Mouse (Mus musculus) intestine, embryonic 15.5 days (tissue): ENCODE data around the gene Gpr34. TPM values are rescaled to one million over a fixed set of nuclear protein-coding genes. Genes with fewer than 3 reads are reported as not detected.

Experiments
- ATAC-seq: fragments of 200-750 bp; cut with Nextera tagmentation; 2 replicates; pipeline ENCODE4 v1.8.0; 2017; ENCODE audit warnings: moderate TSS enrichment, moderate library complexity
- H3K27ac ChIP-seq: fragments of 300-500 bp; sonication (generic); 2 replicates; pipeline ENCODE4 v1.5.1; 2015; ENCODE audit warnings: mild to moderate bottlenecking, inconsistent platforms
- H3K27me3 ChIP-seq: fragments of 300-500 bp; sonication (generic); replicated peaks from 2 replicates; pipeline ENCODE4 v1.6.1; 2015; ENCODE audit warnings: inconsistent platforms
- H3K36me3 ChIP-seq: fragments of 300-500 bp; sonication (generic); 2 replicates; pipeline ENCODE4 v1.6.1; 2015; ENCODE audit warnings: inconsistent platforms
- H3K4me1 ChIP-seq: fragments of 300-500 bp; sonication (generic); replicated peaks from 2 replicates; pipeline ENCODE4 v1.6.1; 2015; ENCODE audit warnings: inconsistent platforms
- H3K4me2 ChIP-seq: fragments of 300-500 bp; sonication (generic); replicated peaks from 2 replicates; pipeline ENCODE4 v1.6.1; 2015; ENCODE audit warnings: mild to moderate bottlenecking, inconsistent platforms
- H3K4me3 ChIP-seq: fragments of 300-500 bp; sonication (generic); replicated peaks from 2 replicates; pipeline ENCODE4 v1.5.1; 2015; ENCODE audit warnings: inconsistent platforms
- H3K9ac ChIP-seq: fragments of 300-500 bp; sonication (generic); 2 replicates; pipeline ENCODE4 v1.6.1; 2015; ENCODE audit warnings: inconsistent platforms
- H3K9me3 ChIP-seq: fragments of 300-500 bp; sonication (generic); 2 replicates; pipeline ENCODE4 v1.6.1; 2016; ENCODE audit warnings: inconsistent platforms
- WGBS: fragments of 180-500 bp; shearing (Covaris S2); methylation state at CpG from one replicate; pipeline ENCODE4 v1.1.7; 2015; 5-methylcytosine and 5-hydroxymethylcytosine counted together
- polyA plus RNA-seq: library from polyadenylated mRNA; unstranded; fragments of >200 nt; fragmentation: Nextera tagmentation; extraction: Ambion mirVana; gene quantifications from 2 replicates; pipeline ENCODE4 v1.2.1, GENCODE M21; 2015

Gene Gpr34
- polyA plus RNA-seq, 1 experiment from 2014 or later: 1.9 TPM

DNA sequence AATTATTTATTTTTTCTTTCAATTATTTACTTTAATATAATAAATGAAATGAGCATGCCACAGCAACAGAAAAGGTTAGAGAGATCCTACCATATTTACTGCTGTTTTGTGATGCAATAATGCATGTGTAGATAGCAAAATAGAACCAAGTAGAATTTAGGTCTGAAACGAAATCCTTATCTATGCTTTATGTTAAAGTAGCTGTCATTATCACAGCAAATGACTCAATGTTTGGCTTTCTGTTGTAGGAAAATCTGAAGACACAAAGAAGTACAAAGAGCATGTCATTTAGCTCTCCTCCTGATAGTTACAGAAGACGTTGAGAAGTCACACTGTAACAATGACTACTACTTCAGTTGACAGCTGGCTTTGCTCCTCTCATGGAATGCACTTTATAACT, 7.0 kb downstream of the Gpr34 start:
- Histone ChIP-seq H3K4me2 (no peak overlapping the region), H3K4me3 (no peak overlapping the region), H3K4me1 (no peaks in the 10 kb centered on the region), H3K27ac (no peak overlapping the region), H3K36me3 (no peaks in the 10 kb centered on the region), H3K9ac (no peak overlapping the region), H3K9me3 (no peaks in the 10 kb centered on the region), H3K27me3 (no peaks in the 10 kb centered on the region)
- ATAC-seq: no peak
- 47% methylated on average over 2 of the region's 2 CpGs for WGBS

- Histone ChIP-seq H3K27me3 (no peaks in the 10 kb centered on the region), H3K9ac (no peak overlapping the region), H3K27ac (no peak overlapping the region), H3K36me3 (no peaks in the 10 kb centered on the region), H3K4me1 (no peaks in the 10 kb centered on the region), H3K4me2 (no peak overlapping the region), H3K9me3 (no peaks in the 10 kb centered on the region), H3K4me3 (no peak overlapping the region)
- WGBS: 71% methylated on average over 2 of the region's 2 CpGs
- no peak for ATAC-seq
These were observed 20.0 kb downstream of the Gpr34 start for GRCm38 (mm10) chrX:13651889-13652288.

DNA sequence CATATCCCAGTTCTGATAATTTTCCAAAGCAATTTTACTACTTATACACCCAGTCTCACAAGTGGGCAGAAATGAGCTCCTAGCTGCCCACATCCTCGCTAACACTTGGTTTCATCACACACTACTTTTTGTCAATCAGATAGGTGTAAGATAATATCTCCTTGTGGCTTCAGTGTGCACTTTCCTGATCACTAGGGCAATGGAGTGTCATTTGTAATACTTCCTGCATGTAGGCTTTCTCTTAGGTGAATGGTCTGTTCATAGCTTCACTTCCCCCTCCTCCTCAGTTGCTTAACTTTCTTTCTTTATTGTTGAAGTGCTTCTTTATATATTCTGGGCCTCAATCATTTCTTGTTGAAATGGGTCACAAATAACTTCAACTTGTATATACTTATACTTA, 20.4 kb downstream of the Gpr34 start:
- Histone ChIP-seq H3K9me3 (no peaks in the 10 kb centered on the region), H3K27ac (no peak overlapping the region), H3K4me2 (no peak overlapping the region), H3K4me1 (no peaks in the 10 kb centered on the region), H3K36me3 (no peaks in the 10 kb centered on the region), H3K4me3 (no peak overlapping the region), H3K9ac (no peak overlapping the region), H3K27me3 (no peaks in the 10 kb centered on the region)
- WGBS: 81% methylated on average over 1 of the region's 1 CpGs
- ATAC-seq: no peak

GRCm38 (mm10) chrX:13655005-13655421, 23.1 kb downstream of the Gpr34 start:
- Histone ChIP-seq H3K9ac (no peak overlapping the region), H3K27ac (no peak overlapping the region), H3K9me3 (no peaks in the 10 kb centered on the region), H3K36me3 (no peaks in the 10 kb centered on the region), H3K4me1 (no peaks in the 10 kb centered on the region), H3K4me2 (no peak overlapping the region), H3K4me3 (no peak overlapping the region), H3K27me3 (no peaks in the 10 kb centered on the region)
- no peak for ATAC-seq
- 82% methylated on average over 3 of the region's 3 CpGs for WGBS

- no peaks in the 10 kb centered on the region for H3K27me3 ChIP-seq
- no peaks in the 10 kb centered on the region for H3K36me3 ChIP-seq
- H3K4me3 ChIP-seq: no peak overlapping the region
- no peaks in the 10 kb centered on the region for H3K9me3 ChIP-seq
- 86% methylated on average over 6 of the region's 6 CpGs for WGBS
- H3K4me1 ChIP-seq: no peaks in the 10 kb centered on the region
- no peak overlapping the region for H3K4me2 ChIP-seq
- ATAC-seq: no peak
- H3K27ac ChIP-seq: no peak overlapping the region
- no peak overlapping the region for H3K9ac ChIP-seq
These were observed 24.0 kb downstream of the Gpr34 start for GRCm38 (mm10) chrX:13655906-13656305.

- Histone ChIP-seq H3K27me3 (no peaks in the 10 kb centered on the region), H3K4me1 (no peaks in the 10 kb centered on the region), H3K4me2 (no peak overlapping the region), H3K9me3 (no peaks in the 10 kb centered on the region), H3K9ac (no peak overlapping the region), H3K4me3 (no peak overlapping the region), H3K36me3 (no peaks in the 10 kb centered on the region), H3K27ac (no peak overlapping the region)
- WGBS: 4% methylated on average over 1 of the region's 1 CpGs
- ATAC-seq: no peak
These were observed 24.8 kb downstream of the Gpr34 start for GRCm38 (mm10) chrX:13656721-13657120.

- Histone ChIP-seq H3K9me3 (no peaks in the 10 kb centered on the region), H3K9ac (no peak overlapping the region), H3K4me1 (no peaks in the 10 kb centered on the region), H3K27me3 (no peaks in the 10 kb centered on the region), H3K27ac (no peak overlapping the region), H3K4me3 (no peak overlapping the region), H3K4me2 (no peak overlapping the region), H3K36me3 (no peaks in the 10 kb centered on the region)
- no peak for ATAC-seq
- WGBS: 76% methylated on average over 3 of the region's 3 CpGs
These were observed 26.8 kb downstream of the Gpr34 start for GRCm38 (mm10) chrX:13658616-13659140.

GRCm38 (mm10) chrX:13659201-13659890, 27.5 kb downstream of the Gpr34 start:
- Histone ChIP-seq H3K27ac (no peak overlapping the region), H3K27me3 (no peaks in the 10 kb centered on the region), H3K9ac (no peak overlapping the region), H3K4me2 (no peak overlapping the region), H3K4me3 (no peak overlapping the region), H3K9me3 (no peaks in the 10 kb centered on the region), H3K36me3 (no peaks in the 10 kb centered on the region), H3K4me1 (no peaks in the 10 kb centered on the region)
- no peak for ATAC-seq
- WGBS: 75% methylated on average over 4 of the region's 4 CpGs

GRCm38 (mm10) chrX:13661063-13661462, 29.2 kb downstream of the Gpr34 start, which contains the start of gene Gpr82:
TSS of gene Gpr82 (plus strand) at chrX:13661363.
- H3K27me3 ChIP-seq: no peaks in the 10 kb centered on the region
- no peak within 1 kb of the TSS for H3K4me2 ChIP-seq
- H3K9ac ChIP-seq: no peak within 1 kb of the TSS
- H3K4me3 ChIP-seq: no peak within 1 kb of the TSS
- H3K36me3 ChIP-seq: no peaks in the 10 kb centered on the region
- ATAC-seq: no peak
- no peaks in the 10 kb centered on the region for H3K9me3 ChIP-seq
- no peaks in the 10 kb centered on the region for H3K4me1 ChIP-seq
- H3K27ac ChIP-seq: no peak within 1 kb of the TSS
- WGBS: 93% methylated on average over 5 of the region's 5 CpGs

GRCm38 (mm10) chrX:13668867-13669266, 37.0 kb downstream of the Gpr34 start:
- Histone ChIP-seq H3K36me3 (no peaks in the 10 kb centered on the region), H3K4me3 (no peak overlapping the region), H3K27me3 (no peaks in the 10 kb centered on the region), H3K4me2 (no peak overlapping the region), H3K9me3 (no peaks in the 10 kb centered on the region), H3K4me1 (no peaks in the 10 kb centered on the region), H3K27ac (no peak overlapping the region), H3K9ac (no peak overlapping the region)
- ATAC-seq: no peak
- WGBS: 78% methylated on average over 5 of the region's 5 CpGs

- no peak overlapping the region for H3K9ac ChIP-seq
- no peak overlapping the region for H3K4me2 ChIP-seq
- H3K27ac ChIP-seq: no peak overlapping the region
- H3K36me3 ChIP-seq: no peaks in the 10 kb centered on the region
- no peak overlapping the region for H3K4me3 ChIP-seq
- WGBS: 74% methylated on average over 3 of the region's 3 CpGs
- H3K27me3 ChIP-seq: no peaks in the 10 kb centered on the region
- no peaks in the 10 kb centered on the region for H3K9me3 ChIP-seq
- H3K4me1 ChIP-seq: no peaks in the 10 kb centered on the region
- ATAC-seq: no peak
These were observed 38.5 kb downstream of the Gpr34 start for GRCm38 (mm10) chrX:13670342-13670741.

- Histone ChIP-seq H3K4me1 (no peaks in the 10 kb centered on the region), H3K27me3 (no peaks in the 10 kb centered on the region), H3K36me3 (no peaks in the 10 kb centered on the region), H3K4me3 (no peak overlapping the region), H3K27ac (no peak overlapping the region), H3K9ac (no peak overlapping the region), H3K9me3 (no peaks in the 10 kb centered on the region), H3K4me2 (no peak overlapping the region)
- 88% methylated on average over 3 of the region's 3 CpGs for WGBS
- no peak for ATAC-seq
These were observed 41.1 kb downstream of the Gpr34 start for GRCm38 (mm10) chrX:13673001-13673400.

DNA sequence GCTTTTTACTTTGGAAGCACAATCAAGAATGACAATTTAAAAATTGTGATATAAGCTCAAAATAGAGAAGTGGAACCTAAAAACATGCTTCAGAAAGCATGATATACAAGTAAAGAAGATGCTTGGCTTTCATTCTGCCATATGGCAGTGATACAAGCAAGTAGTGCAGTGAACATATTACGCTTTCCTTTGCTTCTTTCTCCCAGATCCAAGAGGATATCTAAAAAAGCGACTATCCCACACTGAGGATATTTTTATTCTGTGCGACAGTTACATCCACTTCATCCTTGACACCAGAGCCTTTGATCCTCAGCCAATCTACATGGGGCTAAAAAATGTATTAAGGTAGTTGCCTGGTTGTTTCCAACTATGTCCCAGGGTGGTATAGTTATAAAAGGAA, 49.9 kb downstream of the Gpr34 start:
- WGBS: 88% methylated on average over 3 of the region's 3 CpGs
- Histone ChIP-seq H3K4me1 (no peaks in the 10 kb centered on the region), H3K4me3 (no peak overlapping the region), H3K4me2 (no peak overlapping the region), H3K9ac (no peak overlapping the region), H3K36me3 (no peaks in the 10 kb centered on the region), H3K27ac (no peak overlapping the region), H3K9me3 (no peaks in the 10 kb centered on the region), H3K27me3 (no peaks in the 10 kb centered on the region)
- ATAC-seq: no peak
